Mouse (Mus musculus) ovary, postnatal 14 days (tissue): Measurements from ENCODE around the gene Arl10.
"Not testable (repeated sequence)": the region's sequence is repeated elsewhere in the genome, so short reads cannot be mapped to it uniquely, and the experiment has no call there.

Source experiments
- DNase-seq: peaks from one replicate; pipeline ENCODE4 v3.0.0; 2022; ENCODE audit warnings: low spot score

Arl10 gene

GRCm38 (mm10) chr13:54582860-54583259, 8.0 kb downstream of the Arl10 start:
- no peak for DNase-seq

- no peak for DNase-seq
Measured at GRCm38 (mm10) chr13:54585831-54586230, 11.0 kb downstream of the Arl10 start.

- no peak for DNase-seq
Measured at GRCm38 (mm10) chr13:54589414-54589995, 14.7 kb downstream of the Arl10 start.

GRCm38 (mm10) chr13:54589996-54590951, 15.5 kb downstream of the Arl10 start, which contains the start of the genes Nop16 and Higd2a:
Nop16 (minus strand) TSS chr13:54590090.
Higd2a (plus strand) TSS chr13:54590207.
- peak; percentile 91 for DNase-seq

- DNase-seq = no peak
Measured at GRCm38 (mm10) chr13:54591776-54592356, 17.1 kb downstream of the Arl10 start.

- no peak for DNase-seq
Measured at GRCm38 (mm10) chr13:54593617-54594016, 18.8 kb downstream of the Arl10 start.

- DNase-seq = no peak
Measured at GRCm38 (mm10) chr13:54596107-54596690, 21.4 kb downstream of the Arl10 start.

GRCm38 (mm10) chr13:54596870-54597269, 22.1 kb downstream of the Arl10 start:
- no peak for DNase-seq

GRCm38 (mm10) chr13:54598622-54599143, 23.9 kb downstream of the Arl10 start:
- no peak for DNase-seq

- DNase-seq = no peak
Measured at GRCm38 (mm10) chr13:54602639-54603111, 27.9 kb downstream of the Arl10 start.

GRCm38 (mm10) chr13:54603501-54603900, 28.7 kb downstream of the Arl10 start:
- no peak for DNase-seq

- DNase-seq = no peak
Measured at GRCm38 (mm10) chr13:54604221-54604620, 29.4 kb downstream of the Arl10 start.

GRCm38 (mm10) chr13:54605426-54605825, 30.6 kb downstream of the Arl10 start:
- no peak for DNase-seq

GRCm38 (mm10) chr13:54607204-54607603, 32.4 kb downstream of the Arl10 start:
- no peak for DNase-seq

GRCm38 (mm10) chr13:54608002-54608401, 33.2 kb downstream of the Arl10 start:
- no peak for DNase-seq

GRCm38 (mm10) chr13:54608666-54609065, 33.9 kb downstream of the Arl10 start:
- no peak for DNase-seq

GRCm38 (mm10) chr13:54609301-54609700, 34.5 kb downstream of the Arl10 start:
- DNase-seq = no peak

GRCm38 (mm10) chr13:54610613-54610971, 35.8 kb downstream of the Arl10 start:
- no peak for DNase-seq

GRCm38 (mm10) chr13:54610972-54611754, 36.3 kb downstream of the Arl10 start, which contains the start of gene Cltb:
Cltb (minus strand) TSS chr13:54611344.
- DNase-seq = peak; percentile 80

- not testable (repeated sequence) for DNase-seq
Measured at GRCm38 (mm10) chr13:54613141-54613540, 38.3 kb downstream of the Arl10 start.

GRCm38 (mm10) chr13:54616307-54616706, 41.5 kb downstream of the Arl10 start:
- no peak for DNase-seq
